Mouse (Mus musculus): ENCODE results near the gene Srek1ip1. TPM values are rescaled to one million over a fixed set of nuclear protein-coding genes. Genes with fewer than 3 reads are reported as not detected.
A peak's percentile ranks its signal among the peaks of the same experiment; 100 is the strongest.

The Srek1ip1 gene
- polyA plus RNA-seq, 1 experiment from 2014 or later = 29.1 TPM

DNA sequence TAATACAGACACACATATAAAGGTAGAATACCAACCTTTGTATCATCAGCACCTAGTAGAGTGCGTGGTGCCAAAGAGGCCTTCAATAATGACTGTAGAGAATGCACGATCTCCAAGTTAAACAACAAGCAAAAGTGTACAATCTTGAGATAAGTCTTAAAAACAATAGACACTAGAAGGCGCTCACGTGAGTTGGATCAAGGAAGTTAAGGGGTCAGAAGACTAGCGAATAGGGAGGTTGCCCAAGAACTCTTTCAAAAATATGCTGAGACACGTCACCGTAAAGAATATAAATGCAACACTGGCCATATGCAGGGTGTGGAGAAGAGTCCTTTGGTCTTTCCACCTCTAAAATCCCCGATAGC, 24.0 kb downstream of the Srek1ip1 start:
- H3K9me3 ChIP-seq = no peaks in the 10 kb centered on the region
- H3K4me1 ChIP-seq = peaks cover 16% of the 10 kb centered on the region
- H3K4me2 ChIP-seq (replicated peaks) = peak overlapping the region; percentile 79
- peaks cover 4% of the 10 kb centered on the region; the same call in 1 of the 2 replicates for H3K36me3 ChIP-seq
- peak overlapping the region; percentile 91 for H3K9ac ChIP-seq
- peak; percentile 24 for ATAC-seq (ENCODE audit: low FRiP score, low read depth)
- H3K4me3 ChIP-seq = peak overlapping the region; percentile 74
- H3K27me3 ChIP-seq = no peaks in the 10 kb centered on the region
- peak overlapping the region; percentile 77 for H3K27ac ChIP-seq
- WGBS = 11% methylated on average over 8 of the region's 8 CpGs

DNA sequence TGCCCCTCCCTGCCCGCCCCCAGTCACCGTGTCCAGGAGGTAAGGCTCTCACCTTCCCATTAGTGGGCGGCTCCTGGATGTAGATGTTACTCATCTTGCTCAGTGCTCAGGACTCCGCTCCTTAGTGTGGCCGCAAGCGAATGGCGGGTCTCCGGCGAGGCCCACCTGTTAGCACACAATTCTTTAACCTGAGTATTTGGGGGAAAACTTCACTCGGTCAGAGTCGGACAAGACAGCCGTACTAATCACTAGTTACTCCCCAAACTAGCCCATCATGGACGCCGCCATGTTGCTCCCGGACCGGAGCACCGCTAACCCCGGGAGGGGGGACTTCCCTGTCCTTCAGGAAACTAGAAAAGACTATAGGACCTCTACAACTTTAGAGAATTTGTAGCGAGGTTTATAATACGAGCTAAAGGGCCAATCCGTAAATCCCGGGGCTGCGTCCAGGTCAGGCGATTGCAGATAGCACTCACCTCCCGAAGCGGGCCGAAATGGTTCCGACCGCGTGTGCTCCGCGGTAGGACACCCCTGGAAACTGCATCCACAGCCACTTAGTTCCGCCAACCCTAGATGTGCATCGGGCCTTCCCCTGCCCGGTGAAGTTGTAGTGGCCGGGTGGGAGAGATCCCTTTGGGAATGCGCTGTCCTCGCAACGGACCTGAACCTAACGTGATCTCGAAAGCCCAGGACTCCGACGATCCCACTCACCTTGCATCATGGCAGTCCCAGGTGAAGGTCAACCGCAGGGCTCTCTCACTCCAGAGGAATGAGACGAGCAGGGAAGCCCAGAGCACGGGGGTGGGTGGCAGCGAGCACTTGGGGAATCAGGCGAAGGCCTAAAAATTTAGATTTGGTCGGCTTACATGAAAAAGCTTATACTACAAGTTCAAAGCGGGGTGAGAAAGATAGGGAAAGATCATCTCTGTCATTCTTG, 24.6 kb downstream of the Srek1ip1 start, which contains the start of gene Cwc27:
Gene Cwc27, minus strand, starts transcription at position 508 of the 937 bp plus-strand sequence.
- peak within 1 kb of the TSS; percentile 91 for H3K9ac ChIP-seq
- H3K36me3 ChIP-seq = peaks cover 6% of the 10 kb centered on the region; the same call in 1 of the 2 replicates
- peak within 1 kb of the TSS; percentile 74 for H3K4me3 ChIP-seq
- ATAC-seq (ENCODE audit: low FRiP score, low read depth) = peak; percentile 94
- peak within 1 kb of the TSS; percentile 77 for H3K27ac ChIP-seq
- no peaks in the 10 kb centered on the region for H3K9me3 ChIP-seq
- H3K4me1 ChIP-seq = peaks cover 16% of the 10 kb centered on the region
- H3K27me3 ChIP-seq = no peaks in the 10 kb centered on the region
- peak within 1 kb of the TSS; percentile 79 for H3K4me2 ChIP-seq (replicated peaks)
- under 1% methylated on average over 50 of the region's 50 CpGs for WGBS

DNA sequence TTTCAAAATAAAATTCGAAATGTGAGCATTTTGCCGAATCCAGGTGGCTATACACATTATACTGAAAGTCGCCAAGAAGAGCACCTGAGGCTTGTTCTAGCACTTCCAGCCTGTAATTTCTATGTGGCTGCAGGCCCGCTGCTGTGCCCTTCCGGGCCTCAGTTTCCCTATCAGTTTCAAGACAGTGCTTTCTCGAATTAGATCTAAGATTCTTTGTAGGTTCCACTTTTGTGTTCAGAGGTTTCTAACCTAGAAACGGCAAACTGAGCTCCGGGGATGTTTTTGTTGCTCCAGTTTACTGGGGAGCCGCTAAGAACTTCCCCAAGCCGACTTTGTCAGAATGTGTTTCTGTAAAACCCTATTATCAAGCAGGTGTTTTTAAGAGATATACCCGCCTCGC, 25.4 kb downstream of the Srek1ip1 start:
- WGBS = 57% methylated on average over 12 of the region's 12 CpGs
- H3K27ac ChIP-seq = no peak overlapping the region
- ATAC-seq (ENCODE audit: low FRiP score, low read depth) = no peak

DNA sequence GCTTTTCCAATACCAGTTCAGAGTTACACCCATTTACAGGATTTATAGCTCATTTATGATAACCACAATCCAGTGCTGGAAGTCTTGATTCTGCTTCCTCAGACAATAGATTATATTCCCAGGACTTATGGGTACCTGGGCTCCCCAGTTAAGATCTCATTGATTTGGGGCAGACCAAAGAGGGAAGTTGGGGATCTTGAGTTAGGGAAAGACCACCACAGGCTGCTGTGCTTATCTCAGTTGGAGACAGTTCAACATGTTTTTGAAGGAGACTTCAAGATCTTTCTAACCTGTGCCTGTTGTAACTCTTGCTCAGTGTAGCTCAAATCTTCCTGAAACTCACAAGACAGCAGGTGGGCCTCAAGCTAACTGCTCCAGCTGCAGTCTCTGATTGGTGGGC, 28.9 kb downstream of the Srek1ip1 start:
- Histone ChIP-seq H3K4me2 (replicated peaks) (no peak overlapping the region), H3K27ac (no peak overlapping the region), H3K9me3 (no peaks in the 10 kb centered on the region), H3K36me3 (peaks cover 14% of the 10 kb centered on the region; the same call in 1 of the 2 replicates), H3K9ac (no peak overlapping the region), H3K4me3 (no peak overlapping the region), H3K27me3 (no peaks in the 10 kb centered on the region), H3K4me1 (peaks cover 18% of the 10 kb centered on the region)
- no peak for ATAC-seq (ENCODE audit: low FRiP score, low read depth)

More for the DNA sequence above, 25.4 kb downstream of the Srek1ip1 start:
- Histone ChIP-seq H3K4me2 (replicated peaks) (peak overlapping the region; percentile 79), H3K36me3 (peaks cover 6% of the 10 kb centered on the region; the same call in 1 of the 2 replicates), H3K9ac (peak overlapping the region; percentile 91), H3K27me3 (no peaks in the 10 kb centered on the region), H3K9me3 (no peaks in the 10 kb centered on the region), H3K4me1 (peaks cover 24% of the 10 kb centered on the region), H3K4me3 (peak overlapping the region; percentile 74)

DNA sequence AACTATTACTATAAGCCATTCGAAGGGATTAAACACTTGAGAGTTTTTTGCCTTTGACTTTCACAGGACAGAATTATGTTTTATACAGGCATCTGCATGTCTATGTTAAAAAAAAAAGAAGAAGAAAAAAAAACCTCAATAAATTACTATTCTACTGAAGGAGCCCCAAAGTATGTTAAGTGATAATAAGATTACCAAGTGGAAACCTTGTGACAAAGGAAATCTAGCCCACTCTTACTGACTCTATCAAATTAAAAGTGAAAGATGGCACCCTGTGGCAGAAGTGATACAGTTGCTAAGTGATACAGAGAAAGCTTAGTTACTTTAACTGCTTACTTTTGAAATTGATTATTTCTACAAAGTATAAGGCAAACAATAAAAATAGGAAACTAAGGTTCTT, 29.6 kb downstream of the Srek1ip1 start:
- Histone ChIP-seq H3K27me3 (no peaks in the 10 kb centered on the region), H3K9ac (no peak overlapping the region), H3K36me3 (peaks cover 15% of the 10 kb centered on the region), H3K27ac (no peak overlapping the region), H3K4me3 (no peak overlapping the region), H3K4me2 (replicated peaks) (peak overlapping the region; percentile 37), H3K4me1 (peaks cover 18% of the 10 kb centered on the region), H3K9me3 (0 out of 2 replicates have a peak, but pooled peaks cover under 1% of the 10 kb centered on the region)
- 88% methylated on average over 1 of the region's 1 CpGs for WGBS
- ATAC-seq (ENCODE audit: low FRiP score, low read depth) = no peak

DNA sequence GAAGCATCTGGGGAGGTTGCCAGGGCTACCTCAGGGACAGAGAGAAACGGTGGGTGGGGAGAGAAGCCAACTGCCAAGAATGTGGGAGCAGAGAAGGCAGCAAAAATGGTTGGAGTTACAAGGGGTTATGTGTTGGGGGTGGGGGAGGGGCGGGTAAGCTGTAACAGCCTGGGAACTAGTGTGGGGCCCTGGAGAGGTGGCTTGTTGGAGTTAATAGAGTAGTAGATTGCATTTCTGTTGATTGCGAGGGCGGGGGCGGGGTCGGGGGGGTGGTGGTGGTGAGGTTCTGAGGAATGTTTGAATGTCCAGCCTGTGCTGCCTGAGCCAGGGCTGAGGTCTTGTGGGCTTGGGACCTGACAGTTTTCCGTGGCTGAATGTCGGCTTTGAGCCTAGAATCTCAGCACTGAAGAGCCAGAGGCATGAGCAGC, 30.1 kb downstream of the Srek1ip1 start:
- no peak overlapping the region for H3K4me3 ChIP-seq
- WGBS = 25% methylated on average over 8 of the region's 8 CpGs
- 0 out of 2 replicates have a peak, but pooled peaks cover 2% of the 10 kb centered on the region for H3K9me3 ChIP-seq
- H3K4me1 ChIP-seq = peaks cover 18% of the 10 kb centered on the region
- H3K27ac ChIP-seq = peak overlapping the region; percentile 49; the same call in 1 of the 2 replicates
- ATAC-seq (ENCODE audit: low FRiP score, low read depth) = peak; percentile 71
- no peak overlapping the region for H3K9ac ChIP-seq
- peaks cover 20% of the 10 kb centered on the region for H3K36me3 ChIP-seq
- H3K4me2 ChIP-seq (replicated peaks) = peak overlapping the region; percentile 37
- H3K27me3 ChIP-seq = no peaks in the 10 kb centered on the region

DNA sequence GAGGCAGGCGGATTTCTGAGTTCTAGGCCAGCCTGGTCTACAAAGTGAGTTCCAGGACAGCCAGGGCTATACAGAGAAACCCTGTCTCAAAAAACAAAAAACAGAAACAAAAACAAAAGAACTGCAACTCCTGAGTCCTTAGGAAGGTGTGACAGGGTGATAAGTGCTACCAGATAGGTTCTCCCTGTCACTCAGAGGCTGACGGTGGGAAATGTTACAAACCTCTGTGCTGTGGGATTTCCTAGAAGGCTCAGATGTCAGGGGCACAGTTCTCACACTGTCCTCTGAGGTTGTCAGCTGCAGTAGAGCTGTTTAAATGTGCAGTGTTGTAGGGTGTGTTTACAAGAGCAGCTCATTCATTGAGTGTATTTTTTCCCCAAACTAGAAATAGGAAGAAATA, 33.2 kb downstream of the Srek1ip1 start:
- WGBS = 63% methylated on average over 2 of the region's 2 CpGs
- Histone ChIP-seq H3K27me3 (no peaks in the 10 kb centered on the region), H3K4me1 (peaks cover 8% of the 10 kb centered on the region), H3K4me2 (replicated peaks) (no peak overlapping the region), H3K27ac (no peak overlapping the region), H3K4me3 (no peak overlapping the region), H3K9me3 (peaks cover 7% of the 10 kb centered on the region; the same call in 1 of the 2 replicates), H3K9ac (no peak overlapping the region), H3K36me3 (peaks cover 48% of the 10 kb centered on the region)
- no peak for ATAC-seq (ENCODE audit: low FRiP score, low read depth)

DNA sequence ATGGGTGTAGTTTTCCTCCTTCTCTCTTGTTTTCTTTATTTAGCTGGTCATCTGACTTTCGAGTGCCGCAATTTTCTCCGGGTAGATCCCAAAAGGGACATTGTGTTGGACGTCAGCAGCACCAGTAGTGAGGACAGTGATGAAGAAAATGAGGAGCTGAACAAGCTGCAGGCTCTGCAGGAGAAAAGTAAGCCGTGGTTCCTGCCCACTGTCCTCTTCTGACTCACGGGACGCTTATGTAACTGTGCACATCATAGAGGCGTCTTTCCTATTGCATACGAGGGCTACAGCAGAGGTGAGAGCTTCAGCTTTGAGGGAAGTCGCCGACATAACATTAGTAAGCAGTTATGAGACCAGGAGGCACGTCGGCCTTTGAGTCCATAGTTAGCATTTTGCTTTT, 40.5 kb downstream of the Srek1ip1 start:
- Histone ChIP-seq H3K4me1 (no peaks in the 10 kb centered on the region), H3K27me3 (no peaks in the 10 kb centered on the region), H3K4me2 (replicated peaks) (no peak overlapping the region), H3K27ac (no peak overlapping the region), H3K36me3 (peaks cover 73% of the 10 kb centered on the region), H3K9me3 (peaks cover 1% of the 10 kb centered on the region; the same call in 1 of the 2 replicates), H3K9ac (no peak overlapping the region), H3K4me3 (no peak overlapping the region)
- WGBS = 95% methylated on average over 13 of the region's 13 CpGs
- ATAC-seq (ENCODE audit: low FRiP score, low read depth) = no peak

DNA sequence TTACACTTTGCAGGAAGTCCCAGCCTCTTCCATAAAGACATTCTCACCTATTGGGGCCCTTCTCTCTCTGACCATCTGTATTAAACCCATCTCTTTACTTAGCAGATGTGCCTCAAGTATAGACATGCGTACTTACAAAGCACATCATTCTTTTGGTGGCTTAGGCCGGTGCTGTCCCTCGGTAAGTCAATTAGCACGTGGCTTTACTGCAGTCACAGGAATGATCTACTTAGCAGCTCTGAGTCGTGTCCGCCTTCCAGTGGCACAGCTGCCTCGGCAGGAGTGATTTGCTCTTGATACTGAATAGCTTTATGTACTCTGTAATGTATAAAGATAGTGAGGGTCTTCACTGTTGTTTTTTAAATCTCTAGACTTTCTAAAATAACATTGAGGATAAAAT, 45.3 kb downstream of the Srek1ip1 start:
- ATAC-seq (ENCODE audit: low FRiP score, low read depth) = no peak
- no peaks in the 10 kb centered on the region for H3K9me3 ChIP-seq
- H3K36me3 ChIP-seq = peaks cover 34% of the 10 kb centered on the region
- no peak overlapping the region for H3K4me2 ChIP-seq (replicated peaks)
- no peaks in the 10 kb centered on the region for H3K4me1 ChIP-seq
- 67% methylated on average over 7 of the region's 7 CpGs for WGBS
- H3K27ac ChIP-seq = no peak overlapping the region
- H3K27me3 ChIP-seq = no peaks in the 10 kb centered on the region
- no peak overlapping the region for H3K9ac ChIP-seq
- H3K4me3 ChIP-seq = no peak overlapping the region

DNA sequence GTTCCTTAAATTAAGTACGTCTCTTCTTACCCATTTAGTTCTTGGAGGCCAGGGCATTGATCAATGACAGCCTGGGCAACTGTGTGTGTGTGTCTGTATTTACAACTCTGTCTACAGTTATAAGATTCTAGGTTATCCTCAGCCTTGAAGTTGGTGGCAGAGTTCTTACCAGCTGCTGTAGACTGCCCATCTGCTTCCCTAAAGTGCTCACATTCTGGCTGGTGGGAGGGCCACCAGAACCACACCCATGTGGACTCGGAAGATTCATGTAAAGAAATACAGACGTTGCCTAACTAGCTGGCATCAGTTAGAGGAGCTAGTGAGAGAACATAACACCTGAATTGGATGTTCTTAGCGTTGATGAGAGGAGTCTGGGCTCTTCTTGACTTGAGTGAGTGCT, 49.7 kb downstream of the Srek1ip1 start:
- Histone ChIP-seq H3K36me3 (peaks cover 12% of the 10 kb centered on the region), H3K4me3 (no peak overlapping the region), H3K27ac (no peak overlapping the region), H3K9me3 (no peaks in the 10 kb centered on the region), H3K9ac (no peak overlapping the region), H3K4me1 (no peaks in the 10 kb centered on the region), H3K4me2 (replicated peaks) (no peak overlapping the region), H3K27me3 (no peaks in the 10 kb centered on the region)
- no peak for ATAC-seq (ENCODE audit: low FRiP score, low read depth)
- WGBS = 68% methylated on average over 4 of the region's 4 CpGs

DNA sequence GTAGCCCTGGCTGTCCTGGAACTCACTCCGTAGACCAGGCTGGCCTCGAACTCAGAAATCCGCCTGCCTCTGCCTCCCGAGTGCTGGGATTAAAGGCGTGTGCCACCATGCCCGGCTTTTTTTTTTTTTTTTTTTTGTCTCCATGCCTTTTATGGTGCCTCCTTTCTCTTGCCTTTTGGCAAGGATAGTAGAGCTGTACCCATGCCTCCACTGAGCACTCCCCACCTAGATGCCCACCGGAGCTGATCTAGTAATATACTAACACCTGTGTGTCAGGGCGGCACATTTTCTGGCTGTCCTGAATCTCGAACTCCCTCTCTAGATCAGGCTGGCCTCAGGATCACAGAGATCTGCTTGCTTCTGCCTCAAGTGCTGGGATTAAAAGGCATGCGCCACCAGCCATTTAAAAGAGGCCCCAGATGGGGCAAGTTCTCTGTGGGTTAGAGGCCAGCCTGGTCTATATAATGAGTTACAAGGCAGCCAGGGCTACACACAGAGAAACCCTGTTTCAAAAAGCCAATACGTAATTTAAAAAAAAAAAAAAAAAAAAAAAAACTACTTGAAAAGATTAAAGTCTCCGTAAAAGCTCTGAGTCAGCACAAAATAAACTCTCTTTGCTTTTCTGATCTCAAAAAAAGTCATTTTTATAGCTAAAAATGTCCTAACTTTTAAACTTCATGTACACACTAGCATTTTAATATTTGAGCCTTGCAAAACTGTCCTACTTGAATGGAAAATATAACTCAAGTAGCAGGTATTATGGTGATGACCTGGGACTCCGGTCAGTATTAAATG, 51.2 kb downstream of the Srek1ip1 start:
- peaks cover 4% of the 10 kb centered on the region for H3K36me3 ChIP-seq
- no peaks in the 10 kb centered on the region for H3K4me1 ChIP-seq
- no peak overlapping the region for H3K27ac ChIP-seq
- H3K9ac ChIP-seq = no peak overlapping the region
- H3K4me2 ChIP-seq (replicated peaks) = no peak overlapping the region
- ATAC-seq (ENCODE audit: low FRiP score, low read depth) = no peak
- H3K9me3 ChIP-seq = no peaks in the 10 kb centered on the region
- 75% methylated on average over 11 of the region's 13 CpGs for WGBS
- no peak overlapping the region for H3K4me3 ChIP-seq
- H3K27me3 ChIP-seq = no peaks in the 10 kb centered on the region

DNA sequence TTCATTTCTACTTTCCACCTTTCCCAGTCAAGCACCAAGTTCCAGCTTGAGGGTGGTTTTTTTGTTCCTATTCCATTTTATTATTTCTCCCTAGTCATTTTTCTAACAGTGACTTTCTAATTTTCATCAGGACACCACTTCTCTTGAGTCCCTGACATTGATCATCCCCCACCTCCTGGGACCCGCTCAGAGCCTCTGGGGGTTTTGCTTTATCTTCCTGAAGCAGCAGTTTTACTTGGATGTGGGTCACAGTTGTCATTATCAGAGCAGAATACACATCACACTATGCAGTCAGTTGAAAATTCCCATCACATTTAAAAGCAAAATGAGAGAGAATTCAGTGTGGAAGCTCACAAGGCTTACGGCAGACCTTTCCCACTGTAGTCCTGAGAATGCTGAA, 61.4 kb downstream of the Srek1ip1 start:
- Histone ChIP-seq H3K9ac (no peak overlapping the region), H3K9me3 (no peaks in the 10 kb centered on the region), H3K4me3 (no peak overlapping the region), H3K27ac (no peak overlapping the region), H3K27me3 (no peaks in the 10 kb centered on the region), H3K36me3 (no peaks in the 10 kb centered on the region), H3K4me2 (replicated peaks) (no peak overlapping the region), H3K4me1 (no peaks in the 10 kb centered on the region)
- 82% methylated on average over 2 of the region's 2 CpGs for WGBS
- no peak for ATAC-seq (ENCODE audit: low FRiP score, low read depth)
